Mouse (Mus musculus): ENCODE data around the gene Sox30. TPM values are rescaled to one million over a fixed set of nuclear protein-coding genes. Genes with fewer than 3 reads are reported as not detected.

Gene Sox30
- polyA plus RNA-seq, 1 experiment from 2014 or later = 0.41 TPM

- Histone ChIP-seq H3K9me3 (no peaks in the 10 kb centered on the region), H3K4me2 (peak within 1 kb of the TSS; percentile 61), H3K27me3 (no peaks in the 10 kb centered on the region), H3K36me3 (peaks cover 20% of the 10 kb centered on the region), H3K4me1 (replicated peaks) (no peaks in the 10 kb centered on the region), H3K9ac (replicated peaks) (peak within 1 kb of the TSS; percentile 32), H3K27ac (no peak within 1 kb of the TSS), H3K4me3 (replicated peaks) (peak within 1 kb of the TSS; percentile 57)
- under 1% methylated on average over 32 of the region's 32 CpGs for WGBS
- peak; percentile 97 for ATAC-seq (ENCODE audit: insufficient number of reproducible peaks, insufficient read depth, low FRiP score, low TSS enrichment, low read depth)
Observed at GRCm38 (mm10) chr11:45955127-45955627, 24.9 kb upstream of the Sox30 start, which contains the start of gene Thg1l. Gene Thg1l, minus strand, starts transcription at chr11:45955494.

- H3K9ac ChIP-seq (replicated peaks) = no peak overlapping the region
- H3K4me3 ChIP-seq (replicated peaks) = no peak overlapping the region
- no peaks in the 10 kb centered on the region for H3K36me3 ChIP-seq
- ATAC-seq (ENCODE audit: insufficient number of reproducible peaks, insufficient read depth, low FRiP score, low TSS enrichment, low read depth) = no peak
- H3K4me1 ChIP-seq (replicated peaks) = no peaks in the 10 kb centered on the region
- no peaks in the 10 kb centered on the region for H3K27me3 ChIP-seq
- no peak overlapping the region for H3K4me2 ChIP-seq
- no peak overlapping the region for H3K27ac ChIP-seq
- no peaks in the 10 kb centered on the region for H3K9me3 ChIP-seq
- WGBS = 73% methylated on average over 3 of the region's 3 CpGs
Observed at GRCm38 (mm10) chr11:45959598-45959997, 20.5 kb upstream of the Sox30 start.

DNA sequence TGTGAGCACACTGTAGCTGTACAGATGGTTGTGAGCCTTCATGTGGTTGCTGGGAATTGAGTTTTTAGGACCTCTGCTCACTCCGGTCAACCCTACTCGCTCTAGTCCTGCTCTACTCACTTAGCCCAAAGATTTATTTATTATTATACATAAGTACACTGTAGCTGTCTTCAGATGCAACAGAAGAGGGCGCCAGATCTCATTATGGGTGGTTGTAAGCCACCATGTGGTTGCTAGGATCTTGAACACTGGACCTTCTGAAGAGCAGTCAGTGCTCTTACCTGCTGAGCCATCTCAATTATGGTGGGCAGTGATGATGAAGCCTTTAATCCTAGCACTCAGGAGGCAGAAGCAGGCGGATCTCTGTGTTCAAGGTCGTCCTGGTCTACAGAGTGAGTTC, 20.1 kb upstream of the Sox30 start:
- no peaks in the 10 kb centered on the region for H3K9me3 ChIP-seq
- H3K36me3 ChIP-seq = no peaks in the 10 kb centered on the region
- no peaks in the 10 kb centered on the region for H3K27me3 ChIP-seq
- H3K4me3 ChIP-seq (replicated peaks) = no peak overlapping the region
- no peaks in the 10 kb centered on the region for H3K4me1 ChIP-seq (replicated peaks)
- no peak for ATAC-seq (ENCODE audit: insufficient number of reproducible peaks, insufficient read depth, low FRiP score, low TSS enrichment, low read depth)
- WGBS = 83% methylated on average over 5 of the region's 5 CpGs
- H3K27ac ChIP-seq = no peak overlapping the region
- H3K4me2 ChIP-seq = no peak overlapping the region
- no peak overlapping the region for H3K9ac ChIP-seq (replicated peaks)

DNA sequence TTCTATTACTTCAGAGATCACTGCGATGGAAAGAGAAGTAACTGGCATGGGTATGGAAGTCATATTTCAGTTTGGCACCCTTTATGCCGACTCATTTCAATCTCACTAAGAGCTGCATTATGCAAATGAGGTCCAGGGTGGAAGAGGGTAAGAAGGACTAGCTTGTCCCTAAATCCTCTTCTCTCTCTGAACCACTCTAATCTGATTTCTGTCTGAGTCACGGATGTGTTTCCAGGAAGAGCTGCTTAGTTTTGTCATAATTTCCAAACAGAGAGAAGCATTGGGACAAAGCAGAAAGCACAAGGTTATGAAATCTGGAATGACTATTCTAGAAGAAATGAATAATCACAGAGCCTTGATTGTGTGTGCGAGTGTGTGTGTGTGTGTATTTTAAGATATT, 13.2 kb upstream of the Sox30 start:
- ATAC-seq (ENCODE audit: insufficient number of reproducible peaks, insufficient read depth, low FRiP score, low TSS enrichment, low read depth) = no peak
- H3K9me3 ChIP-seq = no peaks in the 10 kb centered on the region
- no peak overlapping the region for H3K9ac ChIP-seq (replicated peaks)
- H3K36me3 ChIP-seq = no peaks in the 10 kb centered on the region
- no peak overlapping the region for H3K4me2 ChIP-seq
- no peak overlapping the region for H3K4me3 ChIP-seq (replicated peaks)
- no peak overlapping the region for H3K27ac ChIP-seq
- WGBS = 86% methylated on average over 4 of the region's 4 CpGs
- H3K27me3 ChIP-seq = no peaks in the 10 kb centered on the region
- H3K4me1 ChIP-seq (replicated peaks) = no peaks in the 10 kb centered on the region

DNA sequence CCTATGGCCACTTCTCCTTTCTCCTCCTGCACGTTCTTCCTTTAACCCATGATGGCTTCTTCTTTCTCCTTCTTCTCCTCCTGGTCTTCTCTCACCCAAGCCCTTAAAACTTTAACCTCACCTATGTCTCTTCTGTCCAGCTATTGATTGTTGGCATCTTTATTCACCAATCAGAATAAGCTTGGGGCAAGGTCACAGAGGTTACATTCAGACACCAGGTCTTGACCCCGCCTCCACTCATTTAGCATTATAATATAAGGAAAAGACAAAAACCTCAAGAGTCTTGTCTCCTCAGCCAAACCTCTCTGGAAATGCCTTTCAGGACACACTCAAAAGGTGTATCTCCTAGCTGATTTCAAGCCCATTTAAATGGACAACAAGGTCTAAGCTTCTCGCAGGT, 11.6 kb upstream of the Sox30 start:
- no peak overlapping the region for H3K27ac ChIP-seq
- WGBS = 89% methylated on average over 3 of the region's 3 CpGs
- ATAC-seq (ENCODE audit: insufficient number of reproducible peaks, insufficient read depth, low FRiP score, low TSS enrichment, low read depth) = no peak

DNA sequence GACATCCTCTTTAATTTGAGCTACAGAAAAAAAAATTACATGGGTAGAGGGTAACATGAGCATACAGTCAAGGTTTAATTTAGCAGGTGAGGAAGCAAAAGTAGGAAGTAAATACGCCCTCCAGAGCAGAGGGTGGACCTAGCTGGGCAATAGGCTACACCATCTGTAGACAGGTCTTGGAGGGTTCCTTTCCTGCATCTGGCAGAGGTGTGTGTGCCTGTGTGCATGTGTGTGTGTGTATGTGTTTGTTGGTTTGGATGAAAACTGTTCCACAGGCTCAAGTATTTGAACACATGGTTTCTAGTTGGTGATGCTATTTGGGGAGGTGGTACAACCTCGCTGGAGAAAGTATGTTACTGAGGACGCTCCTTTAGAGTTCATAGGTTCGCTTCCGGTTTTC, 6.5 kb upstream of the Sox30 start:
- Histone ChIP-seq H3K9ac (replicated peaks) (no peak overlapping the region), H3K27ac (no peak overlapping the region), H3K9me3 (no peaks in the 10 kb centered on the region), H3K4me3 (replicated peaks) (no peak overlapping the region), H3K36me3 (no peaks in the 10 kb centered on the region), H3K4me1 (replicated peaks) (no peaks in the 10 kb centered on the region), H3K4me2 (no peak overlapping the region), H3K27me3 (0 out of 2 replicates have a peak, but pooled peaks cover 5% of the 10 kb centered on the region)
- no peak for ATAC-seq (ENCODE audit: insufficient number of reproducible peaks, insufficient read depth, low FRiP score, low TSS enrichment, low read depth)
- 84% methylated on average over 5 of the region's 5 CpGs for WGBS

More for the DNA sequence above, 11.6 kb upstream of the Sox30 start:
- H3K36me3 ChIP-seq = no peaks in the 10 kb centered on the region
- no peak overlapping the region for H3K4me3 ChIP-seq (replicated peaks)
- H3K4me1 ChIP-seq (replicated peaks) = no peaks in the 10 kb centered on the region
- 0 out of 2 replicates have a peak, but pooled peaks cover 5% of the 10 kb centered on the region for H3K27me3 ChIP-seq
- H3K9ac ChIP-seq (replicated peaks) = no peak overlapping the region
- H3K4me2 ChIP-seq = no peak overlapping the region
- H3K9me3 ChIP-seq = no peaks in the 10 kb centered on the region

- no peak for ATAC-seq (ENCODE audit: insufficient number of reproducible peaks, insufficient read depth, low FRiP score, low TSS enrichment, low read depth)
- no peak overlapping the region for H3K9ac ChIP-seq (replicated peaks)
Observed at GRCm38 (mm10) chr11:45974466-45974865, 5.6 kb upstream of the Sox30 start.

DNA sequence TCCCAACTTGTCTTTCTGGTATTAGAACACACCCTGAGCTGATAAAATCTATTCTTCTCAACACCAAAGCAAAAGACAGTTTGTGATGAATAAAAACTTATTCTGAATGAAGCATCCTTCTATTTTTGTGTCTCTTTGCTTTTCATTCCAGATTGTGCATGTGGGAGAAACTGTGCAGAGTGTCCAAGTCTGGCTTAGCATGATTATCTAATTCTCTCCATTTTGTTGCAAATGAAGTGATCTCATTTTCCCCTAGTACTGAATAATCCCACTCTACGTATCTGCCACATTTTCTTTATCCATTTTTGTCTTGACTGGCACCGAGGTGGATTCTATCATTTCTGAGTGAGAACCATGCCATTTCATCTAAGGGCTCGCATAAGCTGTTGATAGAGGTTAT, 4.0 kb upstream of the Sox30 start:
- WGBS = 85% methylated on average over 3 of the region's 3 CpGs
- peaks cover 8% of the 10 kb centered on the region for H3K9me3 ChIP-seq
- H3K27ac ChIP-seq = no peak overlapping the region
- H3K4me1 ChIP-seq (replicated peaks) = peaks cover 4% of the 10 kb centered on the region; the same call in 1 of the 2 replicates
- no peak overlapping the region for H3K9ac ChIP-seq (replicated peaks)
- H3K4me2 ChIP-seq = no peak overlapping the region
- H3K36me3 ChIP-seq = no peaks in the 10 kb centered on the region
- ATAC-seq (ENCODE audit: insufficient number of reproducible peaks, insufficient read depth, low FRiP score, low TSS enrichment, low read depth) = no peak
- peaks cover 22% of the 10 kb centered on the region for H3K27me3 ChIP-seq
- no peak overlapping the region for H3K4me3 ChIP-seq (replicated peaks)

More at GRCm38 (mm10) chr11:45974466-45974865, 5.6 kb upstream of the Sox30 start:
- no peak overlapping the region for H3K4me2 ChIP-seq
- H3K9me3 ChIP-seq = peaks cover 1% of the 10 kb centered on the region; the same call in 1 of the 2 replicates
- no peak overlapping the region for H3K4me3 ChIP-seq (replicated peaks)
- no peaks in the 10 kb centered on the region for H3K36me3 ChIP-seq
- 91% methylated on average over 8 of the region's 8 CpGs for WGBS
- H3K4me1 ChIP-seq (replicated peaks) = no peaks in the 10 kb centered on the region
- peaks cover 11% of the 10 kb centered on the region for H3K27me3 ChIP-seq
- H3K27ac ChIP-seq = no peak overlapping the region

GRCm38 (mm10) chr11:45980893-45981253, 763 bp downstream of the Sox30 start:
- no peaks in the 10 kb centered on the region for H3K36me3 ChIP-seq
- H3K4me3 ChIP-seq (replicated peaks) = peak overlapping the region; percentile 66
- peak overlapping the region; percentile 69 for H3K4me2 ChIP-seq
- 0 out of 2 replicates have a peak, but pooled peaks have one; percentile 20 for ATAC-seq (ENCODE audit: insufficient number of reproducible peaks, insufficient read depth, low FRiP score, low TSS enrichment, low read depth)
- peak overlapping the region; percentile 64; the same call in 1 of the 2 replicates for H3K27ac ChIP-seq
- H3K27me3 ChIP-seq = peaks cover 17% of the 10 kb centered on the region
- peak overlapping the region; percentile 84 for H3K9ac ChIP-seq (replicated peaks)
- peaks cover 8% of the 10 kb centered on the region for H3K9me3 ChIP-seq
- peaks cover 4% of the 10 kb centered on the region; the same call in 1 of the 2 replicates for H3K4me1 ChIP-seq (replicated peaks)
- WGBS = 40% methylated on average over 19 of the region's 19 CpGs

- no peaks in the 10 kb centered on the region for H3K36me3 ChIP-seq
- H3K4me1 ChIP-seq (replicated peaks) = no peaks in the 10 kb centered on the region; the same call in 1 of the 2 replicates
- peak overlapping the region; percentile 34 for H3K4me3 ChIP-seq (replicated peaks)
- H3K27ac ChIP-seq = no peak overlapping the region
- no peak for ATAC-seq (ENCODE audit: insufficient number of reproducible peaks, insufficient read depth, low FRiP score, low TSS enrichment, low read depth)
- 0 out of 2 replicates have a peak, but pooled peaks cover 3% of the 10 kb centered on the region for H3K27me3 ChIP-seq
- H3K4me2 ChIP-seq = peak overlapping the region; percentile 58
- no peaks in the 10 kb centered on the region for H3K9me3 ChIP-seq
- WGBS = 10% methylated on average over 16 of the region's 16 CpGs
- no peak overlapping the region for H3K9ac ChIP-seq (replicated peaks)
Observed at GRCm38 (mm10) chr11:45991604-45992003, 11.5 kb downstream of the Sox30 start.

GRCm38 (mm10) chr11:45992087-45992486, 12.0 kb downstream of the Sox30 start:
- Histone ChIP-seq H3K27ac (no peak overlapping the region), H3K27me3 (0 out of 2 replicates have a peak, but pooled peaks cover 3% of the 10 kb centered on the region), H3K9ac (replicated peaks) (no peak overlapping the region), H3K4me2 (peak overlapping the region; percentile 58), H3K36me3 (no peaks in the 10 kb centered on the region), H3K4me3 (replicated peaks) (peak overlapping the region; percentile 34), H3K9me3 (no peaks in the 10 kb centered on the region), H3K4me1 (replicated peaks) (no peaks in the 10 kb centered on the region; the same call in 1 of the 2 replicates)
- no peak for ATAC-seq (ENCODE audit: insufficient number of reproducible peaks, insufficient read depth, low FRiP score, low TSS enrichment, low read depth)
- 44% methylated on average over 13 of the region's 13 CpGs for WGBS

DNA sequence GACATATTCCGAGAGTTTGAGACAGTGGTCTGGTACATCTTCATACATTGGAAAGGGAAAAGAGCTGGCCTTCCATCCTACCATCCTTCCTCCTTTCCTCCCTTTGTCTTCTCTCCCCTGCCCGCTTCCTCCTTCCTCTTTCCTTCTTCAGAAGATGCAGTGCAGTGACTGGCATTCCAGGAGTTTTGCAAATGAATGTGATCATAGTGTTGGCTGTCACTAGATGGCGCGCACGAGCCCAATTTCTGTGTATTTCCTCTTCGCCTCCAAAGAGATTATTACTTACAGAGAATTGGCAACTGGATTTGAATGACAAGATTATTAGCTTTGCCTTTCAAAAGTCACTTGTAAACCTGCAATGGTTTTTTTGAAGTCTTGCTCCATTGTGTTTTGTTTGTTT, 36.0 kb downstream of the Sox30 start:
- ATAC-seq (ENCODE audit: insufficient number of reproducible peaks, insufficient read depth, low FRiP score, low TSS enrichment, low read depth) = no peak
- H3K9me3 ChIP-seq = no peaks in the 10 kb centered on the region
- no peak overlapping the region for H3K4me2 ChIP-seq
- no peaks in the 10 kb centered on the region for H3K27me3 ChIP-seq
- no peaks in the 10 kb centered on the region for H3K4me1 ChIP-seq (replicated peaks)
- no peak overlapping the region for H3K27ac ChIP-seq
- H3K4me3 ChIP-seq (replicated peaks) = no peak overlapping the region
- H3K36me3 ChIP-seq = no peaks in the 10 kb centered on the region
- 24% methylated on average over 6 of the region's 6 CpGs for WGBS
- no peak overlapping the region for H3K9ac ChIP-seq (replicated peaks)
